Mouse (Mus musculus): ENCODE data around the gene Dcbld1. TPM values are rescaled to one million over a fixed set of nuclear protein-coding genes. Genes with fewer than 3 reads are reported as not detected.
"Not testable (repeated sequence)": the region's sequence is repeated elsewhere in the genome, so short reads cannot be mapped to it uniquely, and the experiment has no call there.

The Dcbld1 gene
- total RNA-seq, 2 experiments from 2014 or later = 8.4 to 9.5 TPM

- DNase-seq (ENCODE audit: extremely low spot score in 1 of 2, low spot score in 2 of 2) = no peak
- intact Hi-C loops (cut with DNase I) = no loop called here
Observed at GRCm38 (mm10) chr10:52289261-52289660, 55.8 kb downstream of the Dcbld1 start.

- intact Hi-C loops (cut with DNase I); DNase-seq (ENCODE audit: extremely low spot score in 1 of 2, low spot score in 2 of 2): not testable (repeated sequence)
Observed at GRCm38 (mm10) chr10:52292391-52292790, 59.0 kb downstream of the Dcbld1 start.

GRCm38 (mm10) chr10:52293921-52294577, 60.6 kb downstream of the Dcbld1 start:
- intact Hi-C loops (cut with DNase I) = no loop called here

GRCm38 (mm10) chr10:52295934-52296333, 62.5 kb downstream of the Dcbld1 start:
- intact Hi-C loops (cut with DNase I) = no loop called here
- DNase-seq (ENCODE audit: extremely low spot score in 1 of 2, low spot score in 2 of 2) = no peak

More at GRCm38 (mm10) chr10:52293921-52294577, 60.6 kb downstream of the Dcbld1 start:
- DNase-seq (ENCODE audit: extremely low spot score in 1 of 2, low spot score in 2 of 2) = no peak

- DNase-seq (ENCODE audit: extremely low spot score in 1 of 2, low spot score in 2 of 2); intact Hi-C loops (cut with DNase I): not testable (repeated sequence)
Observed at GRCm38 (mm10) chr10:52298568-52298967, 65.1 kb downstream of the Dcbld1 start.

- no peak for DNase-seq (ENCODE audit: extremely low spot score in 1 of 2, low spot score in 2 of 2)
- intact Hi-C loops (cut with DNase I) = no loop called here
Observed at GRCm38 (mm10) chr10:52301766-52302165, 68.3 kb downstream of the Dcbld1 start.

GRCm38 (mm10) chr10:52302271-52302670, 68.9 kb downstream of the Dcbld1 start:
- DNase-seq (ENCODE audit: extremely low spot score in 1 of 2, low spot score in 2 of 2) = no peak
- intact Hi-C loops (cut with DNase I) = no loop called here

GRCm38 (mm10) chr10:52304574-52304973, 71.2 kb downstream of the Dcbld1 start:
- intact Hi-C loops (cut with DNase I) = no loop called here
- DNase-seq (ENCODE audit: extremely low spot score in 1 of 2, low spot score in 2 of 2) = no peak

GRCm38 (mm10) chr10:52309196-52309595, 75.8 kb downstream of the Dcbld1 start:
- DNase-seq (ENCODE audit: extremely low spot score in 1 of 2, low spot score in 2 of 2) = peak in 1 of 2 experiments; percentile 44
- intact Hi-C loops (cut with DNase I) = no loop called here

- DNase-seq (ENCODE audit: extremely low spot score in 1 of 2, low spot score in 2 of 2) = peak in 1 of 2 experiments; percentile 14
- intact Hi-C loops (cut with DNase I) = no loop called here
Observed at GRCm38 (mm10) chr10:52319506-52320286, 86.3 kb downstream of the Dcbld1 start.

GRCm38 (mm10) chr10:52321918-52322317, 88.5 kb downstream of the Dcbld1 start:
- intact Hi-C loops (cut with DNase I) = no loop called here
- no peak for DNase-seq (ENCODE audit: extremely low spot score in 1 of 2, low spot score in 2 of 2)

- DNase-seq (ENCODE audit: extremely low spot score in 1 of 2, low spot score in 2 of 2) = peak; percentile 32 to 44
- intact Hi-C loops (cut with DNase I) = loop anchor here (5.0 kb wide), 1 partner anchor 114 kb away; no protein-coding TSS in a partner anchor
Observed at GRCm38 (mm10) chr10:52331007-52331406, 97.6 kb downstream of the Dcbld1 start.

- intact Hi-C loops (cut with DNase I); DNase-seq (ENCODE audit: extremely low spot score in 1 of 2, low spot score in 2 of 2): not testable (repeated sequence)
Observed at GRCm38 (mm10) chr10:52343324-52343723, 109.9 kb downstream of the Dcbld1 start.

GRCm38 (mm10) chr10:52353184-52353583, 119.8 kb downstream of the Dcbld1 start:
- intact Hi-C loops (cut with DNase I) = no loop called here
- no peak for DNase-seq (ENCODE audit: extremely low spot score in 1 of 2, low spot score in 2 of 2)

- no peak for DNase-seq (ENCODE audit: extremely low spot score in 1 of 2, low spot score in 2 of 2)
- intact Hi-C loops (cut with DNase I) = no loop called here
Observed at GRCm38 (mm10) chr10:52358467-52358866, 125.0 kb downstream of the Dcbld1 start, which contains the start of gene Gm26741. Gene Gm26741 (plus strand): TSS chr10:52358767.

GRCm38 (mm10) chr10:52360241-52360735, 126.9 kb downstream of the Dcbld1 start:
- DNase-seq (ENCODE audit: extremely low spot score in 1 of 2, low spot score in 2 of 2) = no peak
- intact Hi-C loops (cut with DNase I) = no loop called here

GRCm38 (mm10) chr10:52360862-52361609, 127.6 kb downstream of the Dcbld1 start:
- intact Hi-C loops (cut with DNase I) = no loop called here
- DNase-seq (ENCODE audit: extremely low spot score in 1 of 2, low spot score in 2 of 2) = no peak

GRCm38 (mm10) chr10:52368376-52368775, 135.0 kb downstream of the Dcbld1 start:
- intact Hi-C loops (cut with DNase I) = no loop called here
- no peak for DNase-seq (ENCODE audit: extremely low spot score in 1 of 2, low spot score in 2 of 2)

All from left cerebral cortex, postnatal 10 days (tissue).